Mouse (Mus musculus): ENCODE data around the gene Eef2k. TPM values are rescaled to one million over a fixed set of nuclear protein-coding genes. Genes with fewer than 3 reads are reported as not detected.
"Not testable (repeated sequence)": the region's sequence is repeated elsewhere in the genome, so short reads cannot be mapped to it uniquely, and the experiment has no call there.

Eef2k gene
- total RNA-seq, 2 experiments from 2014 or later = 56.3 to 60.9 TPM

DNA sequence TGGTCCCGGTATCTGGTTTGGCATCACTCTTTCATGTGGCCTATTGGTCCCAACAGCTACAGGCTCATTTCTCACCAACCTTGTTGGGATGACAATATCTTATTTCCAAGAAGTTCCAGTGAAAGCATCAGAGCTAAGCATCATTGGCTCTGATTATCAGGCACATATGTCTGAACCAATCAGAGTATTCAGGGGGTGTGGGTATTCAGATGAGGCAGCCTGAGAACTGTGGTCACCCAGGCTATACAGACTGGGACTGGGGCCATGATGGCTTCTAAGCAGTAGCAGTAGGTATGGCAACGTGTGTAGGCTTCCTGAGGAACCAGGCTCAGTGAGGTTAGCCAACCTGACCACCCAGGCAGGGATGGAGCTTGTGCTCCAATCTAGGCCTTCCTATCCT is 38.8 kb downstream of the Eef2k start:
- DNase-seq = no peak

GRCm38 (mm10) chr7:120882674-120883073 is 40.0 kb downstream of the Eef2k start:
- no peak for DNase-seq

DNA sequence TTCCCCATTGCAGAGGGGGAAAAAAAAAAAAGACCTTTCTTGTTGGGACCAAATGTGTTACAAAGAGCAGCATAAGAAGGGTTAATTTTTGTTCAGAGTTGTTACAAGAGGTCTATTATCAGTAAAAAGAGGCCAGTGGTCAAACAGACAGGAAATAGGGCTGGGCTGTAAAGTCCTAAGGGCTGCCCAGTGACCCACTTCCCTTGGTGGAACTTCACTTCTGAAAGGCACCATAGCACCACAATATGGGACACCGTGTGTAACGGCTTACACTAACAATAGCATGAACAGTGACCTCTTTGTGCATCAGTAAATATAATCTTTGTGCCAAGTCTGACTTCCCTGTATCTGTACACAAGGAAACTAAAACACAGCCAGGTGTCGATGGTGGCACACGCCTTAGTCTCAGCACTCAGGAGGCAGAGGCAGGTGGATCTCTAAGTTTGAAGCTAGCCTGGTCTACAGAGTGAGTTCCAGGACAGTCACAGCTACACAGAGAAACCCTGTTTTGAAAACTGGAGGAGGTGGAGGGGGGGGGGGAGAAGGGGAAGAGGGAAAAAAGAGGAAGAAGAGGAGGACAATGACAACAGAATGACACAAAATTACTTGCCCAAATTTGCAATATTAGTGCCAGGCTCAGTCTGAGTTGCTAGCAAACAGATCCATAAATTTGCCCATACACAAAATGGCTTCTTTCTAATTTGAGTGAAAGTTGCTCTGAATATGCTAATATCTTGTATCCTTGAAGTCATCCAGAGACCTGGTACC is 41.1 kb downstream of the Eef2k start:
- no peak for DNase-seq

- no peak for DNase-seq
Measured at GRCm38 (mm10) chr7:120884746-120885145, 42.1 kb downstream of the Eef2k start.

GRCm38 (mm10) chr7:120893123-120893522 is 50.5 kb downstream of the Eef2k start:
- DNase-seq = no peak

GRCm38 (mm10) chr7:120897054-120897453 is 54.4 kb downstream of the Eef2k start:
- no peak for DNase-seq

GRCm38 (mm10) chr7:120897711-120898335 is 55.2 kb downstream of the Eef2k start:
- DNase-seq = no peak

- DNase-seq = no peak
Measured at GRCm38 (mm10) chr7:120900191-120900590, 57.6 kb downstream of the Eef2k start.

- DNase-seq = no peak
Measured at GRCm38 (mm10) chr7:120901701-120902100, 59.1 kb downstream of the Eef2k start.

GRCm38 (mm10) chr7:120902931-120903330 is 60.3 kb downstream of the Eef2k start:
- no peak for DNase-seq

DNA sequence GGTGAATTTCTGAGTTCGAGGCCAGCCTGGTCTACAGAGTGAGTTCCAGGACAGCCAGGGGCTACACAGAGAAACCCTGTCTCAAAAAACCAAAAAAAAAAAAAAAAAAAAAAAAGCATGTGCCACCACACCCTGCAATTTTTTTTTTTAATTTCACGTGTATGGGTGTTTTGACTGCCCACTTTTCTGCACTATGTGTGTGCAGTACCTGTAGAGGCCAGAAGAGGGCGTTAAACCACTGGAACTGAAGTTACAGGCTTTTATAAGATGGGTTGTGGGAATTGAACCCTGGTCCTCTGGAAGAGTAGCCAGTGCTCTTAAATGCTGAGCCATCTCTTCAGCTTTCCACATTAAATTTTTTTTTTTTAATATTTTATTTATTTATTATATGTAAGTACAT is 67.5 kb downstream of the Eef2k start:
- DNase-seq = not testable (repeated sequence)

DNA sequence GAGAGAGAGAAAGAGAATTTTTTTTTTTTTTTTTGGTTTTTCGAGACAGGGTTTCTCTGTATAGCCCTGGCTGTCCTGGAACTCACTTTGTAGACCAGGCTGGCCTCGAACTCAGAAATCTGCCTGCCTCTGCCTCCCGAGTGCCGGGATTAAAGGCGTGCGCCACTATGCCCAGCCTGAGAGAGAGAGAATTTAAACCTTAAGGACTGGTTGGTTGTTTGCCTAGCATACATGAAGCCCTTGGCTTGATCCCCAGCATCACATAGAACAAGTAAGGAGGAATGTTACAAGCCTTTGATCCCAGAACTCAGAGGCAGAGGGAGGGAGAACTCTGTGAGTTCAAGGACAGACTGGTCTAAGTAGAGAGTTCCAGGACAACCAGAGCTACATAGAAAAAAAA is 68.6 kb downstream of the Eef2k start:
- not testable (repeated sequence) for DNase-seq

GRCm38 (mm10) chr7:120913332-120913731 is 70.7 kb downstream of the Eef2k start:
- no peak for DNase-seq

DNA sequence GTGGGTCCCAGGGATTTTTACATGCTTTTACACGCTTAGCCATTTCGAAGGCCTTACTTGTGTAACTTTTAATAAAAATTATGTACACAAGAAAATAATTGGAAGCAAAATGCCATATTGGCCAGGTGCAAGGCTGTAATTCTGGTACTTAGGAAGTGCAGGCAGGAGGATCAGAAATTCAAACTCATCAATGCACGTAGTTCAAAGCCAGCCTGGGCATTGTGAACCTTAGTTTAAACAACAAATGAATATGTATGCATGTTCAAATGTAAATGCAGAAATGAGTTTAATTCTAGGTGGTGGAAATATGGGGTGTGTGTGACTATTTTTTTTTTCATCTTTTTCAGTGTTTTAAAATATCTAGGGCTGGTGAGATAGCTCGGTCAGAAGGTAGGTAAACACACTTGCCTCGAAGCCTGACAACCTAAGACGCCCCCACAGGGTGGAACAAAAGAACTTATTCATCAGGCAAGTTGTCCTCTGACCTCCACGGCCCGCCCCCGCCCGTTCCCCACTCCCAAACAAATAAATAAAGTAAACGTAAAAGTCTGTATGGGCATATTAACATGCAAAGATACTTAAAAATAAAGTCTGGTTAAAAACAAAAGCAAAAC is 73.7 kb downstream of the Eef2k start:
- DNase-seq = no peak

DNA sequence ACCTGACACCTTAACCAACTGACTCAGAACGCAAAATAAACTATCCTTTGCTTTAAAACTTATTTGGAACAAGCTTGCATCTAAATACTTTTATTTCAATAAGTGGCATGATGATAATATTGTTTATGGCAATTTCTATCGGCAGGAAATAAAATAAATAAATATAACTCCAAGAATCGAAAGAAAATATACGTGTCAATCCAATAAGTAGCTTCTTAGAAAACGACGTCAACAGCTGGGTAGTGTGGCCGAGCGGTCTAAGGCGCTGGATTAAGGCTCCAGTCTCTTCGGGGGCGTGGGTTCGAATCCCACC is 74.6 kb downstream of the Eef2k start:
- no peak for DNase-seq

DNA sequence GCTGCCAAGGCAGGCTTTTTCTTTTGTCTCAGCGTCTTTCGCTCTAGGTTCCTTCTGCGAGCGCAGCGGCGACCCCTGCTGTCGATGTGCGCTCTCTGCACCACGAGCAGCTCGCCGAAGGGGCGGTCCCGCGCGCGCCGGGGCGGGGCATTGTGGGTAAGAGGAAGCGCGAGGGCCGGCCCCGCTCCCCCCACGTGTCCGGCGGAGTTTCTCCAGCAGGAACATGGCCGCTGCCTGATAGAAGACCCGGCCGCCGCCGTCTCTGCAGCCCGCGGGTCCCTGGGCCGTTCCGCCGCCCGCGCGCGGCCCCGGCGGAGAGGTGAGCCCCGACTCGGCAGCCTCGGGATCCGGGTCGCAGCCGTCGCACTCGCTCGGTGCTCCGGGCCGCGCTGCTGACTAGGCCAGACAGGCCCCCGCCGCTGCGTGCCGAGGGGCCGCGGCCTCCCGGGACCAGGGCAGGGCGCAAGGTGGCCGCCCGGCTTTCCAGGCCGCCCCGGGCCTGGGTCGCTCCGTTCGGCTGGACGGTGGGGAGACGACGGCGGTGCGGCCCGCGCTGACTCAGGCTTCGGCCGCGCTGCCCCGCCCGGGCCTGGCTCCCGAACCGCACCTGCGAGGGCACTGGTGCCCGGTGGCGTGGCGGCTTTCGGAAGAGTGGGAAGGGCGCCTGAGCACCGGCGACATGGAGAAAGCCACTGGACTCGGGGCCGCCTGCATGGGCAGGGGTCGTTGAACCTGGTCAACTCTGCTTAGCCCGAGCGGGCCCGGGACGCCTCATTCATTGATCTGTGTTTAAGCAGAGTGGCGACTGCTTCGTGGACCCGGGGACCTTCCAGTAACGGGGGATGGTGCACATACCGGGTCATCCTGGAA is 75.2 kb downstream of the Eef2k start, which contains the start of gene Polr3e:
Gene Polr3e, plus strand, starts transcription at position 153 of the 870 bp plus-strand sequence.
- peak; percentile 100 for DNase-seq

GRCm38 (mm10) chr7:120918526-120918962 is 75.9 kb downstream of the Eef2k start:
- DNase-seq = no peak

GRCm38 (mm10) chr7:120933110-120933509 is 90.5 kb downstream of the Eef2k start:
- DNase-seq = no peak

GRCm38 (mm10) chr7:120933680-120934195 is 91.1 kb downstream of the Eef2k start:
- no peak for DNase-seq

- DNase-seq = peak; percentile 38
Measured at GRCm38 (mm10) chr7:120934716-120935115, 92.1 kb downstream of the Eef2k start.

DNA sequence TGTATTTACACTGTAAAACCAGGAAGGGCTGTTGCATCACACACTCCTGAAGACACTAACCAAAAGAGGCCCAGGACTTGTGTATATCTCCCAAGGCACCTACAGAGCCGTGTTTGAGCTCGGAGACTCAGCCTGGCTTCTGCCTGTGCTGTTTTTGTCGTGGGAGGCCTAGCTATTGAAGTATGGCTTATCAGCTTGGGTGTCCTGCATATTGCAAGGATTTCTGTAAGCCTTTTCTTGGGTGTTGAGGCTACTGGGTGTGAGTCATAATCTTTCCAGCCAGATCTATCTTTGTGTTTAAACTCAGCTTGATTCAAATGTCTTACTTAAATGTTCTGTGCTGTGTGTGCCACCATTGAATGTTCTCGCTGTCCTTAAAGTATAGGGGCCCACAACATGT is 93.9 kb downstream of the Eef2k start:
- DNase-seq = no peak

GRCm38 (mm10) chr7:120938206-120938605 is 95.6 kb downstream of the Eef2k start:
- no peak for DNase-seq

Data from gastrocnemius, postnatal 10 days (tissue).